Mouse (Mus musculus): ENCODE data around the gene Mdga2.

The Mdga2 gene

DNA sequence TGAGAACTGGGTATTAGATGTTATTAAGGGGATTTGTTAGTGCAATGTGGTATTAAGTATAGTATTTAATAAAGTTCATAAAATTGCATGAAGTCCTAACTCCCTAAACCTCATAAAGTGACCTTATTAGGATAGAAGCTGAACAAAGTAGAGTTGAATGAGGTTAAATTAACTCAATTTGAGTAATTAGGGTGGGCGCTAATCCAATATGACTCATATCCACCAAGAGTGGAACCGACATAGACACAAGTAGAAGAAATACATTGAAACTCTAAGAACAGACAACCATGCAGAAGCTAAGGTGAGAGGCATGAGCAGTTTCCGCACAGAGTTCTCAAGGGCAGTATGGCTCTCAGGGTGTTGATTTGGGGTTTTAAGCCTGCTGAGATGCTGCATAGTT, 165.7 kb downstream of the Mdga2 start:
- no peak for DNase-seq

- DNase-seq = no peak
These were observed 177.1 kb downstream of the Mdga2 start for GRCm38 (mm10) chr12:67045099-67045750.

- no peak for DNase-seq
These were observed 180.5 kb downstream of the Mdga2 start for GRCm38 (mm10) chr12:67041865-67042264.

DNA sequence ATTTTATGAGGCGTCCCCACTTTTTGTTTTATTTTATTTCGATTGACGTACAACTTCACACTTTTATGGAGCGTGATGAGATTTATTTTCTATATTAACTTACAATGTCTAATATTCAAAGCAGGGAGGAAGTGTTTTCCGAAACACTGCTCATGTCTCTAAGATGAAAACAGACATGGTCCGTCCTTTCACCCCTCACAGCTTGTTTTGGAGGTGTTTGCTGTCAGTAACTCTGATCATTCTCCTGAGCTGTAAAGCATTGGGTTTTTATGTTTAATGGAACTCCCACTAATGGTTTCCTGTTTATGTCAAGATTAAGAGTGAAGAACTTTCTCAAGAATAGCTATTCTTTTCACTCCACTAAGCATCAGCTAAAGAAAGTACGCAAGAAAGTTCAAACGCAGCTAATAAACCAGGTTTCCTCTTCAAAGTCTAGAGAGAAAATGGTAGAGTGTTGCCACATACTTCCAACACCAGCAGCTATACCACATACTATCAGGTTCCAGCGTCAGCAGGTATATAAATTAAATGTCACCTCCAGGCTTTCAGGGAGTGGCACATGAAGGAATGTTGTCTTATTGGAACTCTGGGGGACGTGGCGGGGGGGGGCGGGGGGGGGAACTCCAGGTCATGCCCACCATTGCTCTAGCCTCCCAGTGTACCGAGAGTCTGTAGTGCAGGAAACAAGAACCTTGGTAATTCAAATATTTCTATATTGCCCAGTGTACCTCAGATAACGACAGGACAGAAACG, 186.7 kb downstream of the Mdga2 start:
- no peak for DNase-seq

DNA sequence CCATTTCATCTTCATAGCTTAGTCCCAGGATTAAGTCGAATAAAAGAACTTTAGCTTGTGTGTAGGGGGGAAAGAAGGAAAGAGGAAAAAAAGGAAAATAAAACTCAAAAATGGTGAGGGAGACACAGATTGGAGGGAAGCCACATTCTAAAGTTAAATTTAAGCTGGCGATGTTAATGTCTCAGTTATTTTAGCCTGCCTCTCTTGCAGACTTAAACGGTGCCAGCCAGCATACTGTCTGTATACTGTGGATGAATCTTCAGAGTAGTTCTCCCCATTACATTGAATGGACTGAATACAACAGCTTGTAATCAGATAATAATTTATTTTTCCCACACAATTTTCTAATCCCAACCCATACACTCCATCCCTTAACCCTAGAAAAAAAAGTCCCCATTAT, 205.2 kb downstream of the Mdga2 start:
- DNase-seq = no peak

- DNase-seq = no peak
These were observed 211.0 kb downstream of the Mdga2 start for GRCm38 (mm10) chr12:67011368-67011767.

DNA sequence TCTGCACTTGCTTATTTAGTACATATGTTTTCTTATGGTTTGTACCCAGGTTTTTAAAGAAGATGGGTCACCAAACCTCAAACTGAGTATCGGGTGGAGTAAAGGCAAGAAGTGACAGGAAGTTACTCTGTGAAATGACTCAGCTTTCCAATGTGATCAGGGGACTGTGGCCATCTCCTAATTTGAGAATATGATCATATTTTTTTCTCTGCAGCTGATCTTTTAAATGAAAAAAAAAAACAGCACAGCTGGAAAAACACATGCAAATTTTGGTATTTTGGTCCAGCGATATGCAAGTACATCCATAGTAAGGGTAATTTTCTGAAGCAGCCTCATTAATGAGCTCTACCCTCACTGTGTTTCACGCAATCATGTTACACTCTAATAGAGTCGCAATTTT, 212.0 kb downstream of the Mdga2 start:
- no peak for DNase-seq

GRCm38 (mm10) chr12:67009191-67009590, 213.2 kb downstream of the Mdga2 start:
- no peak for DNase-seq

GRCm38 (mm10) chr12:66954129-66954528, 268.2 kb downstream of the Mdga2 start:
- DNase-seq = no peak

DNA sequence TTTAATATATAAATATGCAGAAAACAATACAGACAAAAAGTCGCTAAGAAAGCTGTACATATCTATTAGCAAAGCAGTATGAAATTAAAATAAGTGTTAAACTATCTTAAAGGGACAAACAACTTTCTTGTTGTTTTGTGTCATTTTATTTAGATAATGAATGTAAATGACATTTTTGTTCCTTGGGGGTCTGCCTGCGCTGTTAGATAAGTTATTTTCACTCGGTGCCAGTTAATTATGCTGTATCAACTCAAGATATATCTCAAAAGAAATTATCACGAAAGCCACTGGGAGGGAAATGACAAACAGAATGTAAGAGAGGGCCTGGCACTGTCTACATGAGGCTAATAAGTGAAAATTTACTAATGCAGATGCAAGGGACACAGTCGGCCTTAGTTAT, 306.6 kb downstream of the Mdga2 start:
- no peak for DNase-seq

DNA sequence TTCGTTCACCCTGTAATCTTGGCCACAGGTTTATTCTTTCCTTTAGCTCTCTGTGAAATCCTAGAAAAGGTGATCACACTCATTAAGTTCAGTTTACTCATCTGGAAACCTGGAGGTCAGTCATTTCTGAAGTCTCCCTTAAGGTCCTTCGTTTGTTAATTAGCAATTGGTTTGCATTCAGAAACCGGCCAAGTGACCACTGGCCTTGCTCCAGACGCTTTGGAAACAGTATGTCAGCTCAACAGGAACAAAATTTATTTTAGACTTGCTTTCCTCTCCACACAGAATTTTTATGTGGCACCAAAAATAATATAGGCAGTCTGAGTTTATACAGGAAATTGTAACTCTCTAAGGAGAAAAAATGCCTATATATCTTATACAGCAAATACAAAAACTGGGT, 323.0 kb downstream of the Mdga2 start:
- no peak for DNase-seq

DNA sequence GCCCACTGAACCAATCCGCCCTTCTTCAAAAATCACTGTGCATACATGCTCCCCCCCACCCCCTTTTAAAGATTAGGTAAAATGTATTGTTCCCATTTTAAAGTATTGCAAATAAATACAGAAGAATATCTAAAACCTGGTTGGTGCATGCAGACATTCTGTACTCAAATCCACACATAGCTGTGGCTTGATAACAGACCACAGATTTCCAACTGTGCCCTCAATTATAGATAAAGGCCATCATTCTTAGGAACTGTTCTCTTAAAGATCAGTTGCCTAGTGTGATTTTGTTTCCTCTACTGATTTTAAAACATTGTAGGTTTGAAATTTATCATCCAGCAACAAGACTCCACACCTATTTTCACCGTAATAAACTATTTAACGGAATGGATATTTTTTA, 325.6 kb downstream of the Mdga2 start:
- DNase-seq = no peak

GRCm38 (mm10) chr12:66890296-66890695, 332.1 kb downstream of the Mdga2 start:
- DNase-seq = no peak

GRCm38 (mm10) chr12:66889276-66889675, 333.1 kb downstream of the Mdga2 start:
- no peak for DNase-seq

DNA sequence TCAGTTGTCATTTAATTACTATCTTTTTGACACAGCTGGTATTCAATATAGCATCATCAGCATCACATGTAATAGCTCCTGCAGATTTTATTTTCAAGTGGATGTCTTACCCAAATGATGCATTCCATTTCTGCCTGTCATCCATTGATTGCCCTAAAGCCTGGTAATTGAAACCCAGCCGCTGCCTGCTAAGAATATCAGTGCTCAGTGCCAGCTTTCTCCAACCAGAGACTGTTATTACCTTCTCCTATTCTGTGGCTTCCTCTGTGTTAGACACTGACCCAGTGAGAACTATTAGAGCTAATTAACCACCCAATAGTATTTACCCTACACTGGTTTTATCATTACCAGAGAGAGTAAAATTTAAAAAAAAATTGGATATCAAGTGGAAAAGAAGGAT, 333.7 kb downstream of the Mdga2 start:
- DNase-seq = no peak

DNA sequence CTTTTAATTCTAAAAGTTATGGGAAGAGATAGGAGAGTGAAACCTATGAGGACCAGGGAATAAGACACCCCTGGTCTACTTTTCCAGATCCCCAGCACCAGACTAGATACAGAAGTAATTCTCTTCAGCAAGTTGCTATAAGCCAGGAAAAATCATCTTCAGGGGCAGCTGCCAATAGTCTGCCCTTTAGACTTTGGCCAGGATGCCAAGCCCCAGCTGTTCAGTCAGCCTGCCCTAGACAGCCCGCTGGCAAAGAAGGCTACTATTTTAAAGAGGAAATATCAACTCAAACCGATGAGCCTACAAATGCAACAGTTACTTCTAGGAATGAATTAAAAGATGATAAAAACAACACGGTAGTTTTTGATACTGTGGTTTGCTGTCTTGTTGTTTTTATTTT, 356.1 kb downstream of the Mdga2 start:
- DNase-seq = no peak

GRCm38 (mm10) chr12:66853167-66853566, 369.2 kb downstream of the Mdga2 start:
- DNase-seq = no peak

- no peak for DNase-seq
These were observed 382.0 kb downstream of the Mdga2 start for GRCm38 (mm10) chr12:66840336-66840735.

DNA sequence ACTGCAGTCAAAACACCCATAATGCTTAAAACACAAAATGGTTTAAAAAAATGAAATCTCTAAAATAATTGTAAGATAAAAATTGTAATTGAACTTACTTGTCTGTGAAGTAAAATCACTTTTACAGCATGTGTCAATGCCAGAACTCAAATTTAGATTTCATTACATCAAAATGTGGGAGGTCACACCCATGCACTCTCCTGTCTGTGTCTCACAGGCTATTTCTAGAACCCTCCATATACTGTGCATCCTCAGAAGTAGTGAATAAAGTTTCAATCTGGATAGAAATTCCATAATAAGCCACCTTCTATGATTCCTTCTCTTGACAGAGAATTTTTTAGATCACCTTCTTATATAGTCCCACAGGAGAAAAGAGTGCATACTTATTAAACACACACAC, 466.7 kb downstream of the Mdga2 start:
- DNase-seq = no peak

DNA sequence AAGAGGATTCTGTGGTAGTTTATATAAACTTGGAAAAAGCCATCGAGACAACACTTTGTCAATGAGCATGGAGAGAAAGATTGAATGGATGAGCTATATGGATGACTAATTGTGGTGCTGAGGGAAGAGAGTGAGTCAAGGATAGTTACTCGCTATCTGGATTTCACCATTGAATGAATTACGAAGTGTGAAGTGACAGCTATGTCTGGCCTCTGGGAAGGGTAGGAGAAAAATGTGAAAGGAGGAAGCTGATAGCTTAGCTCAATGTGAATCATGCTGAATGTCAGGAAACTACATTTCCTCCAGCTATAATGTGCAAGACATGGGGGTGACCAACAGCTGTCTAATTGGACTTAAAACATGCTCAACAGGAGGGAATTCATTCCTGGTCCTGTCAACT, 487.8 kb downstream of the Mdga2 start:
- no peak for DNase-seq

DNA sequence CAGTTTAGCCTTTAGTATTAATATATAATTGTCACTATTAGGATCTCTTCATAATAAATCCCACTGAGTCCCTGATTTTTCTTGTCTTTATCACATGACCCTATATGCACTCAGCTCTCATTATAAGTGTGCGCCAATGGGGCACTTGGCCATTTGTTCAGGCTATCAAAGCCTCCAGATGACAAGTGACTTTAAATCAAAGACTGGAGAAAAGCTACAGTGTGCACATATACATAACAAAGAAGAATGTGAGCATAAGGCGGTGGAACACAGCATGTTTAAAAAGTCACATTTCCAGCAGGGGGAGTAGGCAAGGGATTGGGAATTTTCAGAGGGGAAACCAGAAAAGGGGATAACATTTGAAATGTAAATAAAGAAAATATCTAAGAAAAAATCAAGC, 497.9 kb downstream of the Mdga2 start:
- DNase-seq = no peak

GRCm38 (mm10) chr12:66708334-66708733, 514.0 kb downstream of the Mdga2 start:
- no peak for DNase-seq

DNA sequence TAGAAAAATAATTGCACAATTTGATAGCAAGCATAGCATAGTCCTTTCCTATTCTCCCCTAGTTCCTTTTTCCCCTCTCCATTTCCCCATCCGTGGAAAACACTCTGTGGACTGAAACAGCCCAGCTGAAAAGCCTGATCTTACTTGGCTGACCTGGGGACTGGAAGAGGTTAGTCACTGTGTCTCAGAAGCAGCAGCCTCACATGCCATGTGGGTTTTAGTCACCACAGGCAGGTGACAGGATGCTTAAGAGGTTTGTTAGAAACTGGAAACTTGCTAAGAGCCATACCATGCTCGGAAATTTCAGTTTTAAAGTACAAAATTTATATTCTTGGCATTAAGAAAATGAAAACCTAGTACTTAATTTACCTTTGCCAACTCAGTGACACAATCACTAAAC, 514.9 kb downstream of the Mdga2 start:
- DNase-seq = no peak

DNA sequence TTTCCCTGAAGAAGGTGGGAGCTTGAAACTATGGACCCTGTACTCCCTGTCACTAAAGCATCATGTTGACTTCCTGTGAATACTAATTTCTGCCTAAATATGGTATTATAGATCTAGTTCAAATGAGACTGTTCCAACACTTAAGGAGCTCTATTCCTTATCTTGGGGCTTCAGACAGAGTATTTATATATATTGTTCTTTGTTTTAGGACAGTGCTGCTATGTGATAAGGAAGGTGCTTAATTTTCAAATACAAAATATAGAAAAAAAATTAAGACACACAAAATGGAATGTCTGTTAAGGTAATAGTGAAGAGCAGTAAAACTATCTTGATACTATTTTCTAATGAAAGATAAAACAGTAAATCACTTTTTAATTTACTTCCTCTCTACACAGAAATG, 517.3 kb downstream of the Mdga2 start:
- DNase-seq = no peak

GRCm38 (mm10) chr12:66702781-66703180, 519.6 kb downstream of the Mdga2 start:
- no peak for DNase-seq
